Mouse (Mus musculus) left cerebral cortex, postnatal 10 days (tissue): Measurements from ENCODE around the gene Lrrc25. TPM values are rescaled to one million over a fixed set of nuclear protein-coding genes. Genes with fewer than 3 reads are reported as not detected.

ENCODE experiments used
- DNase-seq, 2 experiments: peaks; one replicate each; pipeline ENCODE4 v3.0.0; 2021 to 2022; ENCODE audit warnings: low spot score in 2 of 2, mixed read lengths in 1 of 2; ENCODE audit errors: extremely low spot score in 1 of 2
- intact Hi-C: fragments of 180-260 bp; cut with DNase I; formaldehyde crosslinking; loops from one replicate; pipeline ENCODE4 v1.15.1; 2025
- total RNA-seq, 2 experiments: library from RNA; stranded (reverse); gene quantifications; 2 replicates each; pipeline ENCODE4 v1.2.3; 2021

Lrrc25 gene
- total RNA-seq, 2 experiments from 2014 or later: 0.94 to 1.1 TPM

DNA sequence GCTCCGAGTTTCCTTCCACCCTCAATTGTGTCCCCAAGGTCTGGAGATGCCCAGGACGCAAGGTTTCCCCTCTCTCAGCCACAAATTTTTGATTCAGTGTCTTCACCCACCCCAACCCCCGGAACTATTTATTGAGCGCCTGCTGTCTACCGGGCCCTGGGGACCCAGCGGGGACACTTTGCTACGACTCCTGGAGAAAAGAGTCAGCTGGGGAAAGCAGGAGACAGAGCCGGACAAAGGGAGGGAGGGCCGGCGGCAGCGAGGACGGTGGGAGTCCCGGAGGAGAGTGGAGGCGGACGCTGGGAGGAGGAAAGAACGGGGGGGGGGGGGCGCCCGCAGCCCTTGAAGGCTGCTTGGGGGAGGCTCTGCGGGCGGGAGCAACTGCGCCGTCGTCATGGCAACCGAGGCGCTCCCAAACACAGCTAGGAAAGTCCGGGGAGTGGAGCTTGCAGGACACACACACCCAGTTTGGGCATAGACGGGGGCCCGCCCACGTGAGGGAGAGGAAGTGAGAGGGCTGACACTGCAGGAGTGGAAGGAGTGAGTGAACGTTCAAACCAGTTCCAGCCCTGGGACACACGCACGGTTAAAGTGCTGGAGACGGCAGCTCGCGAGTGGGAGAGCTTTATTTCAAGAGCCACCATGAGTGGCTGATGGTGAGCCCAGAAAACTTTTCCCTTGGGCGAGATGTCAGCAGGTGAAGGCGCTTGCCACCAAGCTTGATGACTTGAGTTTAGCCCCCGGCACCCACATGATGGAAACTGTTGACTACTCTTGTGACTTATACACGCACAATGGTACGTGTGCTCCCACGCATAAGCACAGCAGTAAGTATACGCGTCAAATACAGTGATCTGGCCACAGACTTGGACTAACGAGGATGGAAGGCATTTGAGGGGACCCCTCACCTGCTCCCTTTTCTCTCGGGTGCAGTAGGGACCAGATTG, 5.8 kb upstream of the Lrrc25 start:
- DNase-seq: peak; percentile 86 to 97
- intact Hi-C loops: no loop called here

DNA sequence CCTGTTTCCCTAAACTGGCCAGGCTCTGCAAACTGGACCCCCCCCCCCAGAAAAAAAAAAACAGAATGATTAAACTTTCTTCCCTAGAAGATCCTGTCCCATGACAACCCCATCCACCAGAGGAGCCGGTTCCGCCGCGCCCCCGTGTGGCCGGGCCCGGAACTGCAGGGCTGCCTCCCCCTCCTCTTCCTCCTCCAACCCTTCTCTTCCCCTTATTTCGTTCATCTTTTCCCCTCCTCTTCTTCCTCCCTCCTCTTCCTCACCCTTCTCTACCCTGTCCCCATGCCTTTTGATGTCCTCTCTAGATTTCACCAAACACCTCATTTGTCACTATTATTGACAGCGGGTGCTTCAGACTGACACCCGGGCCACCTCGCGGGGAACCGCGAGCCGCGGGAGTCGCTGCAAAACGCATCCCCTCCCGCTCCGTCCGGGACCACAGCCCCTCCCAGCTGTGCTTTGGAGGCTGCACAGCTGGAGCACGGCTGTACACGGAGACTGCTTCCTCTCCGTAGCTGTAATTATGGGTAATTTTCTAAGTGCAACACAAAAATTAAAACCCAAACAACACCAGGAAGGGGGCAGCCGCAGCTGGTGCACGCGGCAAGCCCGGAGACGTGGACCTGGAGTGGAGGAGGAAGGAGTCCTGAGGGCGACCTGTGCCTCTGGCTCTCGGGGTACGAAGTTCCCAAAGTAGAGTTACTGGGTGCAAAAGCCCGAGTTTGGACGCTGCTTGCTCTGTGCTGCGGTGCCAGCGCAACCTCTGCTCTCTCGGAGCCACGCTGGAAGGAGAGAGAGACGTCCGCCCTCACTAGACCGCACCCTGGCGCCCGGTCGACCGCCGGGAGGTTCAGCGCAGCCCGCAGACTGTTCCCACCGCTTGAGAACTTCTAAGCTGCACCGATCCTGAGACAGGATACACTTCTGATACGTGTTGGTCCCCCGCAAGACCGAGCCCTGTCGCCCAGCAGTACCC, 4.9 kb upstream of the Lrrc25 start:
- intact Hi-C loops: no loop called here
- DNase-seq: peak; percentile 62 to 88

DNA sequence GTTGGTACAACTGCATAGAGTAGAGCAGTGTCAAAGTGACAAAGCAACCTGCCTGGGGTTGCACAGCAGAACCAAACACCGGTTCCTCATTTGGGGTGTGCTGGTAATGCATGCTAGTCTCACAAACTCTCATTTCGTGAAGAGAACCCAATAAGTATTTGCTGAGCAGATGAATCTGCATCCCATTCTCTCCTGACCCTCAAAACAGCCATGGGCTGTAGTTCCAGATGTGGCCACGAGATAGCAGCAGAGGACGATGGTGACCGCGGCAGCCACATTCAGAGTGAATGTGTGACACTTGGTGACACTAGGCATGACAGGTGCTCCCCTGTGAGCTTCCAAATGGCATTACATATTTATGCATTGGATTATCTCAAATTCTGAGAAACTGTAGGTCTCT, 4.1 kb upstream of the Lrrc25 start:
- peak; percentile 81 to 87 for DNase-seq
- intact Hi-C loops: no loop called here

GRCm38 (mm10) chr8:70613763-70614162, 2.2 kb upstream of the Lrrc25 start:
- intact Hi-C loops: no loop called here
- DNase-seq: no peak

DNA sequence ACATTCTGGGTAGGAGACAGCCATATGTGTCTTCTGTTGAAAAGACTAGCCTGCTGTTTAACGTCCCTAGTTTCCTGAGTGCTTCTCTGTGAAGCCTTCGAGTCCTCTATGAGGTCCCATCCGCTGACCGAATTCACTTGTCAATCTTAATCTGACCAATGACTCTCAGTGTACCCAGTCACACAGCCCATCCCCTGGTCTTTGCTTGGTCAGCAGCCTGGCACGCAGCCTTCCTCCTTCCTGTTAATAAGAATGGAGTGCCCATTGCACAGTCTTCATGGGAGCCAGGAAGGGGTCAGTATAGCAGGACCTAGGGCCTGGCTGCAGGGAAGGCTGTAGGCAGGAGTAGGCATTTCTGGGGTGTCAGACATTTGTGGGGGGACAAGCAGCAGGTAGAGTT, 1.5 kb upstream of the Lrrc25 start:
- intact Hi-C loops: no loop called here
- DNase-seq: no peak

- intact Hi-C loops: loop anchor here (5.0 kb wide), 1 partner anchor 52 kb away; no protein-coding TSS in a partner anchor
Observed at GRCm38 (mm10) chr8:70615281-70615680, 674 bp upstream of the Lrrc25 start.

DNA sequence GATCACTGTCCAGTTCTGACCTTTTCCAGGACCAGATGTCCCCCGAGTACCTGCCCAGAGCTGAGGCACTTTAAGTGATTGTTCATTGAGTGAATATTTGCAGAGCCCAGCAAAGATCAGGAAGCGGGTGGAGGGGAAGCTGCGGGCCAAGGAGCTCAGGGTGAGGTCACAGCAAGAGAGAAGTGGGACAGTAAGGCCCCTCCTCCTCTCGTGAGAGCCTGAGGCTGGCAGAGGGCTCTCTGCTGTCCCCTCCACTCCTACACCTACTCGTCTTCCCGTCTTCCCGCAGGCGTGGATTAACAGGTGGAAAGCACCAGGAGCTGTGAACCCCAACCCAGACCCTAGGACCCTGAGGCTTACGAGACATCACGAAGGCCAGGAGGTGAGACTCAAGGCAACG, 690 bp downstream of the Lrrc25 start:
- intact Hi-C loops: loop anchor here (5.0 kb wide), 1 partner anchor 51 kb away; no protein-coding TSS in a partner anchor
- no peak for DNase-seq

More at GRCm38 (mm10) chr8:70615281-70615680, 674 bp upstream of the Lrrc25 start:
- DNase-seq: no peak

- DNase-seq: no peak
- intact Hi-C loops: loop anchor here (5.0 kb wide), 1 partner anchor 49 kb away; no protein-coding TSS in a partner anchor
Observed at GRCm38 (mm10) chr8:70617985-70618384, 2.0 kb downstream of the Lrrc25 start.

GRCm38 (mm10) chr8:70618888-70619334, 3.0 kb downstream of the Lrrc25 start:
- intact Hi-C loops: loop anchor here (5.0 kb wide), 1 partner anchor 48 kb away; no protein-coding TSS in a partner anchor
- DNase-seq: peak in 1 of 2 experiments; percentile 60

- no peak for DNase-seq
- intact Hi-C loops: no loop called here
Observed at GRCm38 (mm10) chr8:70622220-70622619, 6.3 kb downstream of the Lrrc25 start.

DNA sequence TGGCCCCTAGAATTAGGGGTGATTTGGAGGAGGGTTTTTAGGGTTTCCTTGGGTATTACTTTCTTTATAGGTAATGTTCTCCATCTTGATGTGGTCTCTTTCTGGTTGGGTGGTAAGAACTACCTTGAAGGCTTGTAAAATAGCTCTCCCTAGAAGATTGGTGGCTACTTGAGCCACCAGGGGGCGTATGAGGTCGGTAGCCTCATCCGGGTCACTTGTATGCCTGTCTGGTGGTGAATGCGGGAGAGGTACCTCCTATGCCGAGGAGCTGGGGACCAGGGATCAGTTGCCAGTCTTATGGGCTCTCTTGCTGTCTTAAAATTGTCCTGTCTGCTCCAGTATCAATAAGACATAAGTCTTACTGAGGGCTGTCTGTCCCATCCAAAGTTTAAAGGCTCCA, 9.1 kb downstream of the Lrrc25 start:
- no peak for DNase-seq
- intact Hi-C loops: no loop called here

DNA sequence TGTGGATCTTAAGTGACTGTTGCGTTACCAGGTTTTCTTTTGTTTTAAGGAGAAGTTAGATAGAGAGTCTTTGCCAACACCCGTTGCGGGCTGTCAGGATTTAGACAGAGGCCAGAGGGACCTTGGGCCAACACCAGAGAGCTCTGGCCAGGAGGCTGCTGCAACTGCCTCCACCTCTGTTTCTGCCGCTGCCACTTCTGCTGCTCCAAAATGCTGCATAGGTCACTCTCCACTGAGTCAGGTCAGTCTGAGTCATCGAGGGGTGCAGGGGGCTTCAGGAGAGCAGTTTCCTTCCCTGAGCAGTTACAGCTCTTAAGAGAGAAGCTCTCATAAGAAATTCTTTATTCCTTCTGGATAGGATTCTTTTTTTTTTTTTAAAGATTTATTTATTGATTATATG, 11.1 kb downstream of the Lrrc25 start:
- intact Hi-C loops: no loop called here

DNA sequence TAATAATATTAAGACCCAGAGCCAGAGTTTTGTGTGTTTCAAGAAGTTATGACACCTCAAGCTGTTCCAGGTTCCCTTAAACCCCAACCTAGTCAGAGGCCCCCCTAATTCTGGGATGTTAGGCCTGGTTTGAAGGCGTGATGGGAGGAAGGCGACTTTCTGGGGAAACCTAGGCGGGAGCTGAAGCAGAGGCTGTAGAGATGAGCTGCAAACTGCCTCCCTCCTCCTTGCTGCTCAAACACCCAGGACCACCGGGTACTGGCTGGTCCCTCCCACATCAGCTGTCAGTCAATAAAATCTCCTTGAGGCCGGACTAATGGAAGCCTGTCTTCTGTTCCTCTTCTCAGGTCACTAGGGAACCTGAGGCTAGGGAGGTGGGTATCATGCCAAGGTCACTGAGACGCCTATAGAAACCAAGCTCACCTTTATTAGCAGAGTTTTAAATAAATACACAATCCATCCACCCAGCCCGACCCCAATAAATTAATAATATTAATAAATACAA, 13.1 kb downstream of the Lrrc25 start:
- intact Hi-C loops: no loop called here
- DNase-seq: no peak

More for the DNA sequence above, 11.1 kb downstream of the Lrrc25 start:
- no peak for DNase-seq

DNA sequence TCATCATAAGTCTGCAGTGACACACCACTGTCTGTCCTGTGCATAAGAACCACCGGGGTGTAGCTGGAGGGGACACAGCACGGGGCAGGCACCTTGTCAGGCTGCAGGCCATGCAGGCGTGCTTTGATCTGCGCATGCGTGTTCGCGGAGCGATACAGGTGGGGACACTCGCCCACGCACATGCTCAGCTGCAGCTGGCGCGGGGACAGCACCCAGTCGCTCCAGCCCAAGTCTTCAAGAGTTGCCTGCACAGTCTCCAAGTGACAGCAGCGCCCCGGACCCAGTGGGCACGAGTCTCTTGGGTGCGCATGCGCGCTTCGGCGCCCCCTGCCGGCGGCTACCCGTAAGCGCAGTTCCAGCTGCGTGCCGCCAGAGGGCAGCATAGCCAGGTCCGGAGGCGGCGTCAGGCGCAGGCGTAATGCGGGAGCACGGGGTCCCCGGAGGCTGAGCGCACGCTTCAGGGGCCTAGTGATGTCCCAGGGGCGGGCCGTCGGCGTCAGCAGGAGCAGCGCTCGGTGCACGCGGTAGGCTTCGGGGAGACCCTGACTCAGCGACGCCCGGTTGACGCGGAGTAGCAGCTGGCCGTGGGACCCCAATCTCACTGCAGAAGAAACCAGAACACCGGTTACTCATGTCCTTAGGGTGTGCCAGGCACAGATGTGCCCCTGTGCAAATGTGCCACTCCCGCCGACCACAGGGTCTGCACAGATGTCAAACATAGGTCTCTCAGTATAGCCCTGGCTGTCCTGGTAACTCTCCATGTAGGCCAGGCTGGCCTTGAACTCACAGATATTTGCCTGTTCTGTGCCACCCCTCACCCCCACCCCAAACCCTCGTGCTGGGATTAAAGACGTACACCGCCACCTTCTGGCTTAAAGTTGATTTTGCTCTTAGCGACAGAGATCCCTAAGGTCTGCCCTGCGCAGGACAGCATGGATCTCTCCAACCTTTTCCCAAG, 13.9 kb downstream of the Lrrc25 start:
- peak; percentile 76 to 92 for DNase-seq
- intact Hi-C loops: no loop called here

- DNase-seq: peak in 1 of 2 experiments; percentile 80
- intact Hi-C loops: no loop called here
Observed at GRCm38 (mm10) chr8:70630532-70631381, 14.8 kb downstream of the Lrrc25 start.

GRCm38 (mm10) chr8:70631436-70631835, 15.5 kb downstream of the Lrrc25 start:
- DNase-seq: peak in 1 of 2 experiments; percentile 47
- intact Hi-C loops: no loop called here

DNA sequence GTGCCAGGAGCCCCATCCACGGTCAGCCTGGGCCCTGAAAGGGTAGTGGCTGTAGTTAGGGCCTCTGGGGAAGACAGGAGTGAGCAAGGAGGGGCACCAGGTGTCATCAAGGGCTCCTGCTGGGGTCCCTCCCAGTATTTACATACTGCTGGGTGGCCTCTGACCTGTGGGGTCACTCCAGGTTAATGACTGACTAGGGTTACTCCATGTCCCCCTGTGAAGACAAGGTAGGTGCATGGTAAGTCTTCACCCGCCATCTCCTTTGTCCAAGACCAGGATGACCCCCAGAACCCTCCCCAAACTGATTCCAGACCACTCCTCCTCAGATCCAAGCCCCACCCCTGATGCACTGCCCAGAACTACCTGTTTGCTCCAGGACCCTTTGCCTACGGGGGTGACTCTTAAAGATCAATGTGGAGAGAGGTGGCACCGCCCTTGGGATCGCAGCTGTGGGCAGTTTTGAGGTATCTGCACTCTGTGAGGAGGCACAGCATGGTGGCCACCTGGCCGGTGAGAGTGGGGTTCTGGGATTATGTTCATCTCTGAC, 16.5 kb downstream of the Lrrc25 start, which contains the start of gene Gdf15:
TSS of gene Gdf15 (minus strand) at position 111 of the 547 bp plus-strand sequence.
- intact Hi-C loops: no loop called here
- DNase-seq: no peak
